Mouse (Mus musculus): ENCODE results near the gene Atp6v0a1.

Atp6v0a1 gene

DNA sequence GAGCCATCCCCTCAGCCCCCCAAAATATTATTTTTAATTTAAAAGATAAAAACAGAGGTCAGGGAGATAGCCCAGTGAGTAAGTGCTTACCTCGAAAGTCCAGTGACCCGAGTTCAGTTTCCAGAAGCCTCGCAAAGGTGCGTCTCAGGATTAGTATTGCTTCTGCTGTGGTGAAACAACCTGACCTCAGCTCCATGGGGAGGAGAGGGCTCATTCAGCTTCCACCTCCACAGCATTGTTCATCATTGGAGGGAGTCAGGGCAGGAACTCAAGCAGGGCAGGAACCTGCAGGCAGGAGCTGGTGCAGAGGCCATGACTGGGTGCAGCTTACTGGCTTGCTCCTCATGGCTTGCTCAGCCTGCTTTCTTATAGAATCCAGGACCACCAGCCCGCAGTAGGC is 51.8 kb downstream of the Atp6v0a1 start:
- DNase-seq (ENCODE audit: low read depth, low spot score): peak; percentile 7

DNA sequence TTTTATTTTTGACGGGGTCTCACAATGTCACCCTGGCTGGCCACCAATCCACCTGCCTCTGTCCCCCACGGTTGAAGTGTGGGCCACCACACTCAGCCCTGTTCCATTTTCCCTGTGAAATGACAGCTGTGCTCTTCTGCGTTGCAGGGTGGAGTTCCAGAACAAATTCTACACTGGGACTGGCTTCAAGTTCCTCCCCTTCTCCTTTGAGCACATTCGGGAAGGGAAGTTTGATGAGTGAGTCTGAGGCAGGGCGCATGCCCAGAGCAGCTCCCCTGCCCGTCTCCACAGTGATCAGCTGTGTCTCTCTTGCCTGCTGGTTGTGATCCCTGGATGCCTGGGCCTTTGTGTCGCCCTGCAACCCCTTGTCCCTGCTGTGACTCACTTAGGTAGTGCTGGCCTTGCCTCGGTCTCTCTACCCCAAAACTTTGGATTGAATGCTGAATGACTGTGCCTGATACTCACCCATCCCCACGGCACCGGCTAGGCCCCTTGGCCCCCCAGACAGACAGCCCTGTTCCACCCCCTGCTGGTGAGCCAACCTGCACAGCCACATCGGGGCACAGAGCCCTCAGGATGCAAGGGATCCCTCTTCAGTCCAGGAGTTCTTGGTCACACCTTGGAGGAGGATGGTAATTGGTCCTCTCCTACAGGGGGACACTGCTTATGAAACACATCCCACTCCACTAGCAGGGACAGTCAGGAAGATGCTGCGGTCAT is 53.1 kb downstream of the Atp6v0a1 start:
- peak; percentile 33 for DNase-seq (ENCODE audit: low read depth, low spot score)

DNA sequence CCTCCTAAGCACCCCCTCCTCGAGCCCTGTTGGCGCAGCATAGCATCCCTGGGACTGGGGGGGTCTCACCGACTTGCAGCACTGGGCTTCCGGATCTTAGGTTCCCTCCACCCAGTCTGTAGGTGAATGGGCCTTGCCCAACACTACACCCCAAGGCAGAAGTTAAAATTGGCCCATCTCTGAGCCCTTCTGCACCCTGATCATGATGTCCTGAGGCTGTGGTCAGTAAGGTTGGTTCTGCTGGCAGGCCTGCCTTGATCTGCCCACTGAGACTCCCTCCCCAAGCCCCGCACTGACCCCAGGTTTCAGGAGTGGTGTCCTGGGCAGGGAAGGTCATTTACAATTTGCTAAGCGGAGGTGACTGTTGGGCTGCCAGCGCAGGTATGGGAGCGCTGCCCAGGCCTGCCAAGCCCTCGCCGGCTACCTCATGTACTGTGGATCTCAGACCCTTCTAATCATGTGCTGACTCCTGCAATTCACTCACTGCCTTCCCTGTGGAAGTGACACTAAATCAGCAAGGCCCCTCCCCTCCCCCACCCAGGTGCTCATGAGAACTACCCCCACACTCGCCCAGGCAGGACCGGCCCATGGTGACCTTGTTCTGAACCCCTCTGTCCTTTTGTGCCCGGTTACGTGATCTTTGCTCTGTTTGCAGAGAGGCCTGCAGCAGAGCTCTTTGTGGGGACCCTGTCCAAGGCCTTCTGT is 53.9 kb downstream of the Atp6v0a1 start:
- no peak for DNase-seq (ENCODE audit: low read depth, low spot score)

DNA sequence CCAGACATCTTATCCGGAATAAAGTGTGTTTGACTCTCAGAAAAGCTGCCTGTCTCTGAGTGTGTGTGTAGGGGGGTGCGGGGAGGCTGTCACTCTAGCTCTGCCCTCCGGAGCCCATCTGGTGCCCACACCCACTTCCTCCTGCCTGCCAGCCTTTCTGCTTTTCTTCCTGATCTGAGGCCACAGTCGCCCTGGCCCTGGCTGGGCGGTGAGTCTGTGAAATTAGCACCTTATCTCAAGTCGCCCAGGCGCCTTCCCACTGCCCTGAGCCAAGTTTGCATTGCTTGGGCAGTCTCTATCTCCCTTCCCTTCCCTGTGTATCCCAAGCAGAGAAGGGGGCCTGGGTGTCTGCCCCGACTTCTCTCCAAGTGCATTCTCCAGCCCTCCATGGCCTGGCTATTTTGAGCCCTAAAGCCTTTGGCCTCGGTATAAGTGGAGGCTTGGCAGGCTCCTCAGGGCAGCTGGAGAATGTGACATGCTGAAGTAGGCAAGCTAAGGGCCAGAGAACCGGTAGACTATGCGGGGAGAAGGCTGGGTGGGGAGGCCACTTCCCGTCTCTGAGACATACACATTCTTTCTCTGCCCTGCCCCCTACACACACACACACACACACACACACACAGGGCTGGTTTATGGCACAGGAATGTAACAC is 54.5 kb downstream of the Atp6v0a1 start:
- peak; percentile 76 for DNase-seq (ENCODE audit: low read depth, low spot score)

DNA sequence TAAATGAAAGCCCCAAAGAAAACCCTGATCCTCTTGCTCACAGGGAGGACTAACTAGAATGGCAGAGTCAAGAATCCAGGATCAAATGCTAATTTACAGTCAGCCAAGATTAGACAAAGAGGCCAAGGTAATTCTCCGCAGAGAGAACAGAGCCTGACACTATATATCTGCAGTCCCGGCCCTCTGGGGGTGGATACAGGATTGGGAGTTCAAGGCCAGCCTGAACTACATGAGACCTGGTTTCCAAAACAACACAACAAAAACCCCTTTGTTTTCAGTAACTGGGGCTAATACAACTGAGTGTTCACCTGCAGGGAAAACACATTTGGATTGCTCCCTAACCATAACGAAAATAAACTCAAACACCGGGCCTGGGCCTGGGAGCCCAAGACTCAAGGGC is 55.2 kb downstream of the Atp6v0a1 start:
- DNase-seq (ENCODE audit: low read depth, low spot score): no peak

DNA sequence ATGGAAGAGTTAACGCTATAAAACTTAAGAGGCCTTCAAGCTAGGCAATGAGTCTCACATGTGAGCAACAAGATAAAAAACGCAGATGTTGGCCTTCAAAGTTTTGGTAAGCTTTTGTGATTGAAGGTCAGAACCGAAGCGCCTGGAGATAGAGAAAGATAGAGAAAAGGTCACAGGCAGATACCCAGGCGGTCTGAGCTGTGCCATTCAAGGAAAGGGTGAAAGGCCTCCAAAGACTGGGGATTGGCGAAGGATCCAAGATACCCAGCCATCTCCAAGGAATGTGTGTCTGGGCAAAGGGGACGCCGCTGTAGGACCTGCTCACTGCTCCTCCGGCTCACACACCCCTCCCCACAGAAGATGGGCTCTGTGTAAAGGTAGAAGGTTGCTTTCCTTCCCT is 55.8 kb downstream of the Atp6v0a1 start:
- no peak for DNase-seq (ENCODE audit: low read depth, low spot score)

DNA sequence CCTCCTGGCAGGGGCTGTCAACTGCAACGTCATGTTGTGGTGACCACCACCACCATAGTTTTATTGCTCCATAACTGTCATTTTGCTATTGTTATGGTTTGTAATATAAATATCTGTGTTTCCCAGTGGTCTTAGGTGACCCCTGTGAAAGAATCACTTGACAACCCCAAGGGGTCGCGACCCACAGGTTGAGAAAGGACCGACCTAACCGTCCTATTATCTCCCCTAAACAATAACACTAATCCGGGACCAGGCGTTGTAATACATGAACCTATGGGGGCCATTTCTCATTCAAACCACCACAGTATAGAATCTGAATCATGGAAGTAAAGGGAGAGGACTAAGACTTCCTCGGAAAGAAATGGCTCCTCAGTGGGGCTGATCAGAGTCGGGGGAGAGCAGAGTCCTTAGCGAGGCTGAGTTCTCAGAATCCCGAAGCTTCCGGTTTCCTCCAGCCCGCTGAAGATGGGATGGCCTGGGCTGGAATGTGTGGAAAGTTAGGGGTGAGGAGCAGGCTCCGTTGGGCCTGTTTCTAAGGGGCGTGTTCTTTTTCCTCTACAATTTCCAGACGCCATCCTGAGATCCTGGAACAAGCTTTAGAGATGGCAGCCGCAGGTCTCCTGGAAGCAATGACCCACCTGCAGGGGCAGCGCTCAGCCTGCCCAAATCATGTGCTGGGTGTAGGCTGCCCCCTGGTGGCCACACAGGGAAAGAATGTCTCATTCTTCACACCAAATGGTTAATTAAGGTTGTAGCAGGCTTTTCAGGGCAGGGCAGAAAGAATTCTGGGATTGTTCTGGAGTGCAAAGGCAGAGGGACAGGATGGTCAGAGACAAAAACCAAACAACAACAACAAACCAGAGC is 57.5 kb downstream of the Atp6v0a1 start:
- DNase-seq (ENCODE audit: low read depth, low spot score): peak; percentile 89

DNA sequence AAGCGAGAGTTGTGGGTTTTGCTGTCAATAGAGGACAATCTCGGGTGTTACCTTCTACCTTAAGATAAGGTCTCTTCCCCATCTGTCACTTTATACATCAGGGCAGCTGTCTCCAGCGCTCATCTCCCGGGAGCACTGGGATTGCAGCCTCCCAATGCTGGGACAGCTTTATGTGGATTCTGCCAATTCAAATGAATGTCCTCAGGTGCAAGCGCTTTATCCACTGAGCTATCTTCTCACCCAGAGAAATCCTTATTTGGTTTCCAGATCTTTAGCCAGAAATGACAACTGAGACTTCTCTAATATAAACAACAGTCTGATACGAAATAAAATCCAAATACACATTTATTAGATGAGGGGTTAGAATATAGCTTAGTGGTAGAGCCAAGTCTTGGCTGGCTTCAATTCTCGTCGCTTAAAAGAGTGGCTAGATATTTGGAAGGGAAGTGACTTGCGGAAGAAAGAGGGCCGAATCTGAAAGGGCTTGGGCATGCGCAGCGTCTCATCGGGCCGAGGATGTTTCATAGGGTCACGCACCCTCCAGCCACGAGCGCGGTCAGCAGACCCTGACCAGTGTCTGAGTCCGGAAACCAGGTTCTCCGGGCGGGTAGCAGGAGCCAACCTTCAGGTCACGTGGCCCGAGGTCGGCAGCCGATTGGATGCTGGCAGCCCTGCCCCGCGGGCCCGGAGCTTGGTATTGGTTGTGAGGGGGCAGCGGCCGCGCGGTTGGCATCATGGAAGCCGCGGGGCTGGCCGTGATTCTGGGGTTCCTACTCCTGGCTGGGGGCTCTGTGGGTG is 60.3 kb downstream of the Atp6v0a1 start, which contains the start of gene Naglu:
TSS of gene Naglu (plus strand) at position 622 of the 798 bp plus-strand sequence.
- DNase-seq (ENCODE audit: low read depth, low spot score): peak; percentile 93

DNA sequence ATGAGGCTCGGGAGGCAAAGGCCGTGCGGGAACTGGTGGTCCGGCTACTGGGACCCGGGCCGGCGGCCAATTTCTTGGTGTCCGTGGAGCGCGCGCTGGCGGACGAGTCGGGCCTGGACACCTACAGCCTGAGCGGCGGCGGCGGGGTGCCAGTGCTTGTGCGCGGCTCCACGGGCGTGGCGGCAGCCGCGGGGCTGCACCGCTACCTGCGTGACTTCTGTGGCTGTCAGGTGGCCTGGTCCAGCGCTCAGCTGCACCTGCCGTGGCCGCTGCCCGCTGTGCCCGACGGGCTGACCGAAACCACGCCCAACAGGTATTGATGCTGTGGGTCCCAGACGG is 60.9 kb downstream of the Atp6v0a1 start:
- no peak for DNase-seq (ENCODE audit: low read depth, low spot score)

DNA sequence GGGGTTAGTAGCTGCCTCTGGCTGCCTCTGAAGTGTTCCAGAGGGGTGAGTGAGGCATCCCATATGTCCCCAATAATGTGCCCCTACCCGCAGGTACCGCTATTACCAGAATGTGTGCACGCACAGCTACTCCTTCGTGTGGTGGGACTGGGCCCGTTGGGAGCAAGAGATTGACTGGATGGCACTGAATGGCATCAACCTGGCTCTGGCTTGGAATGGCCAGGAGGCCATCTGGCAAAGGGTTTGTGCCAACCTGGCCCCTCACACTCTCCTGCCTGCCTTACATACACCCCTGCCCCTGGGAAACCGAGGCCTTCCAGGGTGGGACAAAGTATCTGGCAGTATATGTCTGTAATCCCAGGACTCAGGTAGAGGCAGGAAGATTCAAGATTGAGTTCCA is 61.7 kb downstream of the Atp6v0a1 start:
- DNase-seq (ENCODE audit: low read depth, low spot score): no peak

DNA sequence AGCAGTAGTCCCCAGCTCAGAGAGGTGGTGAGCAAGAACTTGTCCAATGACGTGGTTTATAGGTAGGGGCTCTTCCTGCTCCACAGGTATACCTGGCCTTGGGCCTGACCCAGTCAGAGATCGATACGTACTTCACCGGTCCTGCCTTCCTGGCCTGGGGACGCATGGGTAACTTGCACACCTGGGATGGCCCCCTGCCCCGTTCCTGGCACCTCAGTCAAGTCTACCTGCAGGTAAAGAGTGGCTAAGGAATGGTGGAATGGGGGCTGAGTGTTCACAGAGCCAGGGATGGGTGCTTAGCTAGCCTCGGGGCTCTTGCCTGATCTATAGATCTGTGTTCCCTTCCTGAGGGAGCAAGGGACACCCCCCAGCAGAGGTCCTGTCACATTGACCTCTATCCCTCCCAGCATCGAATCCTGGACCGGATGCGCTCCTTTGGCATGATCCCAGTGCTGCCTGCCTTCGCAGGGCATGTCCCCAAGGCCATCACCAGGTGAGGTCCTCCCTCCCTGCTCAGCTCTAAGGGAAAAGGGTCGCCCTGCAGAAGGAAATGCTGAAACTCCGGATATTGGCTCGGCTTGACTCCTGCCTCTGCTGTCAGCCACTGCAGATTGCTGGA is 62.7 kb downstream of the Atp6v0a1 start:
- no peak for DNase-seq (ENCODE audit: low read depth, low spot score)

DNA sequence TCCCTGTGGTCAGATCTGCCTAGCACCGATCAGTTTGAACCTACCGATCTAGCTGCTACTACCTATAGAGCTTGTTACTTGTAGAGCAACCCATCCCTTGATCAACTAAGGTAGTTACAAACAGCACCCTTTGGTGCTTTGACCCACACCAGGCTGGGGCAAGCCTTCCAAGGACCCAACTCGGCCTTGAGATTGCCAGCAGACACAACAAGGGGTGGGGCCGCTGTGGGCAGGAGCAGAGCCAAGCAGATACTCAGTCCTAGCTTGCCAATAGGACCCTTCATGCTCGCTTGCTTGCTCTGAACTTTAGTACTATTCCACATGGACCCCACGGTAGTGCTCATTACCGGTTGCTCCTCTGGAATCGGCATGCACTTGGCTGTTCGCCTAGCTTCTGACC is 68.9 kb downstream of the Atp6v0a1 start, which contains the start of gene Hsd17b1:
TSS of gene Hsd17b1 (plus strand) at position 291 of the 400 bp plus-strand sequence.
- no peak for DNase-seq (ENCODE audit: low read depth, low spot score)

DNA sequence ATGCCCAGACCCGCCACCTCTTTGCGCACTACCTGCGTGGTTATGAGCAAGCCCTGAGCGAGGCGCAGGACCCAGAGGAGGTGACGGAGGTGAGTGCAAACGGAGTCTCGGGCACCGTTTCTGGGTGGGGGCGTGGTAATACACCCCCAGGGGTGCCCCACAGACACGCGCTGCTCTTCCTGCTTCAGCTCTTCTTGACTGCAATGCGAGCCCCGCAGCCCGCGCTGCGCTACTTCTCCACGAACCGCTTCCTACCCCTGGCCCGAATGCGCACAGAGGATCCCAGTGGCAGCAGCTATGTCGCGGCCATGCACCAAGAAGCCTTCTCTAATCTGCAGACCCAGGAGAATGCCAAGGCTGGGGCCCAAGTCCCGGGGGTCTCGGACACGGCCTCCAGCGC is 70.5 kb downstream of the Atp6v0a1 start:
- peak; percentile 41 for DNase-seq (ENCODE audit: low read depth, low spot score)

DNA sequence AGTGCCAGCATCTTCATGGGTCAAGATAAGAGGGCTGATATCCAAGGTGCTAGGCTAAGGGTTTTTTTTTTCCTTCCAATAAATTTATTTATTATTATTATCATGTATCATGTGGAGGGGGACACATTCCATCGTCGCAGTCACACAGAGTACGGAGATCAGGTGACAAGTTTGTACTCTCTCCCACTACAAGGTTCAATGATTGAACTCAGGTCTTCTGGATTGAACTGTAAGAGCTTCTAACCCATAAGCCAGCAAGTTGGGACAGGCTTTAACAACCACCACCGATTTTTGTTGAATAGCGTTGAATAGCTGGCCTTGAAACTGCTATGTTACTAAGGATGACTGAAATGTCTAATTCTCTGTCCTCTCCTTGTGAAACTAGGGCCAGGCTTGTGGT is 71.2 kb downstream of the Atp6v0a1 start:
- DNase-seq (ENCODE audit: low read depth, low spot score): no peak

DNA sequence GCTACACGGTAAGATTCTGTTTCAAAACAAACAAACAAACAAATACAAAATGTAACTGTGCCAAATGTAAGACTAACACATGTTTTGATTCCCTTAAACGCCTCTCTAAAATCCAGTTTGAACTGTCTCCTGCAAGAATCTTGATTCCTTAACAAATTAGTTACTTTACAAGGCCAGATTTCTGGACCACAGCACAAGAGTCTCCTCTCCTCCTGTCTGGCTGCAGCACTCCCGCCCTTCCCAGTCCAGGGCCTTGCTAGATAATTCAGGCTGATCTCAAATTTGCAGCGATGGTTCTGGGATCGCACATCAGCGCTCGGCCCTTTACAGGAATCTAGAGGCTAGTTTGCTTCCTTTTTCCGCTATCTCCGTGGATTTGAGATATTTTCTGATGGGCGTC is 72.4 kb downstream of the Atp6v0a1 start:
- DNase-seq (ENCODE audit: low read depth, low spot score): no peak

DNA sequence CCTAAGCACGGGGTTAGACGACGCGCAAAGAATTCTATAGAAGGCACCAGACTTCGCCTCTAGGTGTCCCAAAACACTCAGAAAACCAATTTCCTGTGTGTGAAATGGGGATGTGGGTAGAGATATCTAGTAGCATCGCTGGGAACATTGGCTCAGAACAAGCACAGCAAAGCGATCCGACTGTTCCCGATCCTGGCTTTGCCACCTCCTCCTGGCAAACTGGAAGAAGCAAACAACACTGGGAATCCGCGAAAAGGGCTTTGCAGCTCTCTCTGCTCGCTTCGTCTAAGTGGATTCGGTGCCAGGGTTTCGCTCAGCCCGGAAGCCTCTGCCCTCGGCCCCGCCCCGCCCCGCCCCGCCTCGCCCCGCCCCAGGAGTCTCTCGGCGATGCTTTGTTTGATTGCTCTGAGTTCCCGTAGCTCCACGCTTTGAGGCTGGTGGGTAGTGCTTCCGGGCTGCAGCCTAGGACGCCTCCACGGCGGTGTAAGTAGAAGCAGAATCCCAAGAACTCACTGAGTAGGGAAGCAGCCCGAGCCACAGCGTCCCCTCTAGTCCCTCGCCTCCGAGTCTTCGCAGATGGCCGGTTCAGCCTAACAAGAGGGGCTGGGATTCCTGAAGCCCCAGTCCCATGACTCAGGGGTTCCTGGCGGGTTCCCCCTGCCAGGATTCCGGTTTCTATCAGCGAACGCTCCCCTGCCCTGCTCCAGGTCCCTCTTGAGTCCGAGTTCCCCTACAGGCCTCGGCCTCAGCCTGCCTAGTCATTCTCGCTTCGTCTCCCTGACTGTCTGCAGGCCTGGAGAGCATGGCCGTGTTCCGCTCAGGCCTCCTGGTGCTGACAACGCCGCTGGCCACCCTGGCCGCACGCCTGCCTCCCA is 73.2 kb downstream of the Atp6v0a1 start, which contains the start of gene Coasy:
TSS of gene Coasy (plus strand) at position 358 of the 875 bp plus-strand sequence.
- peak; percentile 91 for DNase-seq (ENCODE audit: low read depth, low spot score)

DNA sequence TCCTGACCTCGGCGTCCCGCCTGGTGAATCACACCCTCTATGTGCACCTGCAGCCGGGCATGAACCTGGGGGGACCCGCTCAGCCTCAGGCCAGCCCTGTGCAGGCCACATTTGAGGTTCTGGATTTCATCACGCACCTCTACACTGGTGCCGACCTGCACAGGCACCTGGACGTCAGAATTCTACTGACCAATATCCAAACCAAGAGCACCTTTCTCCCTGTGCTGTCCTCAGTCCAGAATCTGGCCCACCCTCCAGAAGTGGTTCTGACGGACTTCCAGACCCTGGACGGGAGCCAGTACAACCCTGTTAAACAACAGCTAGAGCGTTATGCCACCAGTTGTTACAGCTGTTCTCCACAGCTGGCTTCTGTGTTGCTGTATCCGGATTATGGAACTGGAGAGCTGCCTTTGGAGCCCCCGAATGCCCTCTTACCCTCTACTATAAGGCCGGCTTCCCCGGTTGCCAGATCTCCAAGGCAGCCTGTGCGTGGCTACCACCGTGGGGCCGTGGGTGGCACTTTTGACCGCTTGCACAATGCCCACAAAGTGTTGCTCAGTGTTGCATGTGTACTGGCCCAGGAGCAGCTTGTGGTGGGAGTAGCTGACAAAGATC is 73.9 kb downstream of the Atp6v0a1 start:
- DNase-seq (ENCODE audit: low read depth, low spot score): no peak

DNA sequence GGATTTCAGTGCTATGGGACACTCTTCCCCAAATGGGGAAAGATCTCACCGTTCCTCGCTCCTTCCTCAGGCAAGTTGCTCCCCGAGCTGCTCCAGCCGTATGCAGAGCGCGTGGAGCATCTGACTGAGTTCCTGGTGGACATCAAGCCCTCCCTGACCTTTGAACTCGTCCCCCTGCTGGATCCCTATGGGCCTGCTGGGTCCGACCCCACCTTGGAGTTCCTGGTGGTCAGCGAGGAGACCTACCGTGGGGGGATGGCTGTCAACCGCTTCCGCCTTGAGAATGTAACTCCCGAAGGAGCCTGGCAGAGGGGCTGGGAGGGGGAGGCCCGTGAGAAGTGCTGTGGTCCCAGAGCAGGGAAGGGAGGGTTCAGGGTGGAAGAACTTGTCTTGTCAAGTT is 75.0 kb downstream of the Atp6v0a1 start:
- no peak for DNase-seq (ENCODE audit: low read depth, low spot score)

DNA sequence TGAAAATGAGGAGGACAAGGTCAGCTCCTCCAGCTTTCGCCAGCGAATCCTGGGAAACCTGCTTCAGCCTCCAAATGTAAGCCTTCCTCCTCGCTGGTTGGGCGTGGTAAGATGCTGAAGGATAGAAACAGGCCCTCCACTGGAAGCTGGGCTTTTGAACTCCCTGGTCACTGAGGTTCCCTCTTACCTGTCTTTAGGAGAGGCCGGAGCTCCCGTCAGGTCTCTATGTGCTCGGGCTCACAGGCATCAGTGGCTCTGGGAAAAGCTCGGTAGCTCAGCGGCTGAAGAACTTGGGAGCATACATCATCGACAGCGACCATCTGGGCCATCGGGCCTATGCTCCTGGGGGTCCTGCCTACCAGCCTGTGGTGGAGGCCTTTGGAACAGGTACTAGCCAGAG is 75.6 kb downstream of the Atp6v0a1 start:
- no peak for DNase-seq (ENCODE audit: low read depth, low spot score)

Data from CD4-positive, CD25-positive, alpha-beta regulatory T cell, adult 2 months (primary cell).